Mouse (Mus musculus): ENCODE measurements around the gene Trnau1ap.
"Not testable (repeated sequence)": the region's sequence is repeated elsewhere in the genome, so short reads cannot be mapped to it uniquely, and the experiment has no call there.

Gene Trnau1ap

DNA sequence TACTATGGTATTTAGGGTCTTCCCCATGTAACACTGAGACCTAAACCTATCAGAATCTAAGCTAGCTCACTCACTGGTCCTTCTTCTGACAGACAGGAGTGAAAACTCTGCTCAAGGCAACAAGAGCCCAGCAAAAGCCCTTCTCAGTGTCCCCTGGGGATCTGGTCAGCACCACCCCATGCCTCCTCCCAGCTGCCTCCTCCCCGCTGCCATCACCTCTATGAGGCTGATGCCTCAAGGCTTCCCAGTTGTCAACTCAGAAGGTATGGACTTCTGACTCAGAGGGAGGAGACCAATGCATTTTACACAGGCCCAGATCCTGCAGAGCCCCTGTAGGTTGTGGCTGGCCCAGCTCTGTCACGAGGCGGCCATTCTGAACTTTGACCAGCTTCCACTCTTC lies 12.1 kb upstream of the Trnau1ap start:
- no peak for DNase-seq

DNA sequence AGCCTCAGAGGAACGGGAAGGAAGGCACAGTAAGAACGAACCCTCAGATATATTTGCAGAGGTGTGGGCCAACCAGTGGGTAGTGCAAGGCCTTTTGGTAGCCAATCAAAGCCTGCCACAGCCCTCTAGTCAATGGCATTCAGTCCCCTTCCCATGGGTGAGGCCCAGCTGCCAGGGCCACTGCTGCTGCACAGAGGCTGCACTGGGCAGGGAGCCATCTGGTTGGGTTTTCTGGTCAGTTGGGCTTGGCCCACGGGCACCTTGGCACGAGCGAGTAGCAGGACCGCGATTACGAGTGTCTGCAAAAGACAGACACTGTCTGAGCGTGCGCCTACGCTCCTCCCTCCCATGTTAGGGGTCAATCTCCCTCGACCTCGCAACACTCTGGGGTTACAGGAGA lies 9.6 kb upstream of the Trnau1ap start:
- peak; percentile 59 to 81 for DNase-seq

DNA sequence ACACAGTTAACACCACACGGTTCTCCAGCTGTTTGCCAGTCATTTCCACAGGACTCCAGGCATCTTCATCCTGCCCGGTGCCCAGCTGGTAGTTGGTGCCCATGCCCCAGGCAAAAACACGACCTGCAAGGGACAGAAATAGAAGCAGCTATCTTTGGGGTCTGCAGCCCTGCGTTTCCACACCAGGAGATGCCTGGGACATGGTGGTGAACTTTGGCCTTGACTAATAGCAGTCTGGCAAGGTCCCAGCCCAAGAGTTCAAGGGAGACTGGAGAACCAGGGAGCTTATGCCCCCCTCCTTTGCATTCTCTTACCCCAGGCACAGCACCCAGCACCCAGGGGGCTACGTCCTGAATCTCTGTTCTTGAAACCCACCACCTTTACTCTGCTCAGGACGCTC lies 3.5 kb upstream of the Trnau1ap start:
- DNase-seq, result no peak

DNA sequence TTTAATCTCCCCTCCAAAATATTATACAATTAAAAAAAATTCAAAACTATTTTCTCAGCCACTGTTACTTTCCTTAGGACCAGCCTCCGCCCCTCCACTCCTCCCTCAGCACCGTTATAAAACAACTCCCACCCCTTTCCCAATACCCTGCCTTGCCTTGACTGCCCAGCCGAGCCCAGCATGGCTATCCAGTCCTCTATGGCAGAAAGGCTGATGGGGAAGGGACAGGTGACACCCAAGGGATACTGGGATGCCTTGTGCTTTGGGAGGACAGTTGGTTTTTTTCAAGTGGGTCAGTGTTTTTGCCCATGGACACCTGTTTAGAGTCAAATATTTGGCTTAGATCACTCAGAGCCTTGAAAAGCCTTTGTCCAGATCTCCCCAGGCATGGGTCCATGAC lies 2.6 kb upstream of the Trnau1ap start:
- DNase-seq, result no peak

DNA sequence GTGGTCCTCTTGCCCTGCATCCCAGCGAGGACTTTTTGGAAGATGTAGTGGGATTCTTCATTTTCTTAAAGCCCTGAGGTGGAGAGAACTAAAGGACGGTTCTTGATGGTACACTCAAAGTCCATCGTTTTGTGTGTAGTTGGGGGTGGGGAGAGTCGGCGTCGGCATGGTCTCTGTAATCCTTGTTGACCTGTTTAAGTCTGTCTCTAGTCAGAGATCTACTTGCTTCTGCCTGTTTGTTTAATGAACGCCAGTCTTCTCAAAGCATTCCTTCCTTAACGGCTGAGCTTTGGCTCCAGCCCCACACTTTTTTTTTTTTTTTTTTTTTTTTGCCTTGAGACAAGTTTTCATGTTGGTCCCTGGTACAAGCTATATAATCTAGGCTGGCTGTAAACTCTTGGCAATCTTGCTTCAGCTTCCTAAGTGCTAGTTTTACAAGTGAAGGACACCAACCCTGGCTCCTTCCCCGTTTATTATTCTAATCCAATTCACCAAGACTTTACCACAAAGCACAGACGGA lies 557 bp upstream of the Trnau1ap start:
- DNase-seq, result no peak

DNA sequence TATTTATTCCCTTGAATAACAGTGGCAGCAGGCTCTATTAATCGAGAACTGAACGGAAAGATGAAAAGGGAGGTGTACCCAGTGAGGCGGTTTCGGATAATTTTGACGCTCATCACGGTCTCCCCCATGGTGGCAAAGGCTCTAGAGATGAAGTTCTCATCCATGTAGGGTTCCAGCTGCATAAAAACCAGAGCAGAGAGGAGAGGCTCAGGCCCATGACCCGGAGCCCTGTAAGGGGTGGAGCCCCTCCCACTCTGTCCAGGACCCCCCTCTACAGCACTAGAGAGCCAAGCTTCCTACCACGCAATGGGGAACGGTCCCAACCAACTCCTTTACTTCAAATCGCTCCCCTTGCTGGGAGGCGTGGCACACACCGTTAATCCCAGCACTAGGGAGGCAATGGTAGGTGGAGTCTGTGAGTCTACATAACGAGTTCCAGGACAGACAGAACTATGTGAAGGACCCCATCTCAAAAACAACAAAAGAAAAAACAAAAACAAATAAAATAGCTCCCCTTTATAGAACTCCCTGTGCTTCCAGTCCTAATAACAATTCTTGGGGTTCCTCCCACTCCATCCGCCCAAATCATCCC lies 851 bp downstream of the Trnau1ap start:
- DNase-seq, result no peak

DNA sequence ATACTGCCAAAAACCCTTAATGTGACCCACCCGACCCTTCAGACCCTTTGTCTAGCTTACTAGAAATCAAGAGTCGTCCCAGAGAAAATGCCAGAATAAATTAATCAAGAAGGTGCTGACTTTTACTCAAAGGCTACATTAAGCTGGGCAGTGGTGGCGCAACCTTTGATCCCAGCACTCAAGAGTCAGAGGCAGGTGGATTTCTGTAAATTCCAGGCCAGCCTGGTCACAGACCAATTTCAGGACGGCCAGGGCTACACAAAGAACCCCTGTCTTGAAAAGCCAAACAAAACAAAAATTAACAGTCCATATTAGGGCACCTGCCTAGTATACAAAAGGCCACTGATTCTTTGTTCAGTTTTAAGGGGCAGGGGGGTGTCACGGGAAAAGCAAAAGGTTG lies 2.9 kb downstream of the Trnau1ap start:
- DNase-seq, result no peak

DNA sequence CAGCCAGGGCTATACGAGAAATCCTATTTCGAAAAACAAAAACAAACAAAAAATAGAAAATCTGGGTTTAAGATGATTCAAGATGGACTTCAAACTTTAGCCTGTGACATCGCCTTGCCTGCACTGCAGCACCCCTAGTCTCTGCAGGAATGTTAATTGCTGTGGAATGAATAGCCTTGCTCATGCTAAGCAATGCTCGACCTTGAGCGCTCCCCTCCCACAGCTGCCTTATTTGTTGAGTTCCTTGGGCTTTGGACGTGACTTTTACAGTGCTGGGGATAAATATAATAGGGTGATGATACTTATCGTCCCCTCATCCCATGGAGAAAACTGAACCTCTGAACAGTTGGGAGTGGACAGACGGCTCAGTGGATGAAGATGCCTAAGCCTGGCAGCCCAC lies 13.6 kb downstream of the Trnau1ap start:
- no peak for DNase-seq

DNA sequence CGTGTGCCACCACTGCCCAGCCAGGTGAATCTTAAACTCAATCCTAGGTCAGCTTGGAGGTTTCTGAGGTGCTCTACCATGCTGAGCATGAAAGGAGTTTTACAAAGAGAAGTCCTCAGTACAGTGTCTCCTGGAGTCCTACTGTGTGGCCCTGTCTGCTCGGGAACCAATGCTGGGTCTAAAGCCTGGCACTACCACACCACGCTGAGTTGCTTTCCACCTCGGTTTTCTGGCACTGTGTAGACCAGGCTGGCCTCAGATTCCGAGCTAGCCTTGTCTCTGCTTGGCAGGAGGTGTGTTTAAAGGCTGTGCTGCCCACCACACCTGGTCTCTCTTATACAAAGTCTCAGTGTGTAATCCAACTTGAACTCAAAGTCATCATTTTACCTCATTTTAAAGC lies 16.7 kb downstream of the Trnau1ap start:
- DNase-seq, result no peak

DNA sequence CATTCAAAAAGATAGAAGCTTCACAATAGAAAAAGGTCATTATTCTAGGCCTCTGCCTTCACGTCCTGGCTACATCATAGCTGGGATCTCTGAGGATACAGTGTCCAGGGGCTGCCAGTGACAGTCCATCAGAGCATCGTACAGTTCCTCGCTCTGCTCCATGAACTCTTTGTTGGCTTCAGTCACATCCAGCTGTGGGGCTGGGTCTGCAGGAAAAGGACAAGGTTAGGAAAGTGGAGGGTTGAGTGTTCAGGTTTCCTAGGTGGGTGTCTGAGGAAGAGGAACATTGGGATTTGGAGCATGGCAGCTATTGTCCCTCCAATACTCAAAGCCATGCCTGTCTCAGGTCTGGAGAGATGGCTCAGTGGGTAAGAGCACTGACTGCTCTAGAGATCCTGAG lies 17.5 kb downstream of the Trnau1ap start:
- no peak for DNase-seq

DNA sequence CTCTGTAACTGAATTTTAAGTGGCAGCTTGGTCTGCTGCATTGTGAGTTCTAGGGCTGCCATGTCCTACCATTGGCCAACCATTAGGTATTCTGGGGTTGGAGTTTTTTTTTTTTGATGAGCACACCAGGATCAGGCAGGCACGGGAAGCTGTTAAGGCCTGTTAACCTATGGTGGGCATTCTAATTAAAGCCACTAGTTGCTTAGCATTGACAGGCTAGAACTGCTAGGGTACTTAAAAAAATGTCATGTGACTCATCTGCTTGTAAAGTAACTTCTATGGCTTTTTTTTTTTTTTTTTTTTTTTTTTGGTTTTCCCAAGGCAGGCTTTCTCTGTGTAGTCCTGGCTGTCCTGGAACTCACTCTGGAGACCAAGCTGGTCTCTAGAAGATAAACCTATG lies 18.1 kb downstream of the Trnau1ap start:
- no peak for DNase-seq

DNA sequence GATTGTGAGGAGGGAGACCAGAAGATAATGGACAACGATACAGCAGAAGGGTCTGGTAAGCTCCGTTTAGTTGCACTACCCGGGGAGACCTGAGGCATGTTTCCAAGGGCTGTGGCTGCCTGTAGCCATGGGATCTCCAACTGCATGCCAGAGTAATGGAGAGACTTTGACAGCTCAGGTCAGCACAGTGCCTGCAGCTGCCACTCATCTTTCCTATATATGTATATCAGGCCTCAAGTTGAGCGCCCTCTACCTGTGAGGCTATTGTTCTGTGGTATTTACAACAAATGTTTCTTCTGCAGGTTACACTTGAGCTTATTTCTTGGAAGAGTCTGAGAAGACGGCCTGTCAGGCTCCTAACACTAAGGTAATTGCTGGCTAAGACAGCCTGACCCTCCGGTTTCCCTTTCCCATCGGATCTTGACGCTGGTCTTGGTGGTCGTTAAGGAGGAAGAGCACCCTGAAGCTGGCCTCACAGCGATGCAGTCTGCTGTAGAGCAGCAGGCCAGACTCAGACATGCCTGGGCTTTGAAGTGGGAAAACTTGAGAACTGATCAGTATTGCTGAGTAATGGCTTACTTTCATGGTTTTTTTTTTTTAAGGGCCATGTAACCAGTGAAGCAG lies 19.4 kb downstream of the Trnau1ap start:
- peak; percentile 47 to 58 for DNase-seq

DNA sequence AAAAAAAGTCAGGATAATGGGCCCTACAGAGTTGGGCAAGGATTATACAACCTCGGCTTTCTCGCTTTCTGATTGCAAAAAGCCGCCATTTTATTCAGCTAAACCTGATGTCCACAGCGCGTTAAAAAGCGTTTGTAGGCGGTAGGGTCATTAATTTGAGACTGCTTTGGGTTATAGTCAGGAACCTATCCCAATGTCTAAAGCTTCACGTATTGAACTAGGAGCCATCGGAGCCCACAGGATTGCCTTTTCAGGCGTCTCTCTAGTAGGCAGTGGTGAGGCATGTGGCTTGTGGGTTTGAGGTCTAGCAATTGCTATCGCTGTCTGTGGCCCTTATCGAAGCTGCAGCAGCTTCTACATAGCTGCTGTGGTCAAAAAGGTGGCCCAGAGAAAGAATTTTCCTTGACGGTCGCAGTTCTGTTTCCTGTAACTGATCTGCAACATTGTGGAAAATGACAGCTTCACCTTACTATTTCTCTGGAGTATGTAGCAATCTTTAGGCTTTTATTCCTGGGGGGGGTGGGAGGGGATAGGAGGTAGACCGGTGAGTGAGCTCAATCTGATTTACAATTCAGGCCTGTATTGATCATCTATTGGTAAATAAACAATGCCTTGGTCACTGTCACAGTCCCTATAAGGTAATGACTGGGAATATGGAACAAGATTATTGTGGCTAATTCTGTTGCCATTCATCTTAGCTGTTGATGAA lies 20.0 kb downstream of the Trnau1ap start:
- peak; percentile 31 to 46 for DNase-seq

DNA sequence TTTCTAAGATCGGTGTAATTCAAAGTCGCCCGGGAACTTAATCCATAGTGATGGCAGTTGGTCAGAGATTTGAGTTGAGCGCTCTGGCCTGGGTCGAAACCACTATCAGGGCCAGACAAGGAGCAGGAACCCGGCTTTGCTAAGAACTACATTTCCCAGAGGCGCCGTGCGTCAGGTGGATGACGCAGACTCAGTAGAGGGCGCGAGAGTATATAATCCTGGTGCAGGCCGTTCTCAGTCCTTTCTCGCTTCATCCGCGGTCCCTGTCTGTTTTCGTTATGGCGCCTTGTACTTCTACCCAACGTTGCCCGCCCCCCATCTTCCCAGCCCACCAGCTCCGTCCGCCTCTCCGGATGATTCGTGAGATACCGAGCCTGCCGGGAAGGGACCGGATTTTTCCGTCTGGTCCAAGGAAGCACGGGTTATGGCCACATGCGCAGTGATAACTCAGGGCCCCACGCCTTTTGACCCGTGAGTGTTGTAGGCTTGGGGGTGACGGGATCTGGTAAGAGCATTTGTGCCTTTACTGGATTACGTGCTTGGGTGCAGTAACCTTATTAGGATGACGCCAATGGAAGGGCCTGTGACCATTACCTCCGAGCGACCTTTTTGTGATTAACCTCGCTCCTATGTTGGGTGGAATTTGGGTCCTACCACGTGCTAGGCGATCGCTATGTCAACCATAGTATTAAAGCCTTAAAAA lies 20.8 kb downstream of the Trnau1ap start:
- peak; percentile 90 to 94 for DNase-seq

DNA sequence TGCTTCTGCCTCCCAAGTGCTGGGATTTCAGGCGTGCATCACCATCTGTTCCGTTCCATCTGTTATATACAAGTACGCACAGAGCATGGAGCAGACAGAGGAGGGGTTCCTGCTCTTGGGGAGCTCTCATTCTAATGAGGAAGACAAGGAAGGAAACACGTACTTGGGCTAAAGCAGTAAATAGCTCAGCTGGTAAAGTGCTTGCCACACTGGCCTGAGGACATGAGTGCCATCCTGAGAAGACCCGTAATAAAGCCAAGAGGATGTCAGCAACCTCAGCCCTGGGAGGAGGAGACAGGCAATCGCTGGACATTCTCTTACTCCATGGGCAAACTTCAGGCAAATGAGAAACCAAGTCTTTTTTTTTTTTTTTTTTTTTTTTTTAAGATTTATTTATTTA lies 23.3 kb downstream of the Trnau1ap start:
- DNase-seq, result no peak

DNA sequence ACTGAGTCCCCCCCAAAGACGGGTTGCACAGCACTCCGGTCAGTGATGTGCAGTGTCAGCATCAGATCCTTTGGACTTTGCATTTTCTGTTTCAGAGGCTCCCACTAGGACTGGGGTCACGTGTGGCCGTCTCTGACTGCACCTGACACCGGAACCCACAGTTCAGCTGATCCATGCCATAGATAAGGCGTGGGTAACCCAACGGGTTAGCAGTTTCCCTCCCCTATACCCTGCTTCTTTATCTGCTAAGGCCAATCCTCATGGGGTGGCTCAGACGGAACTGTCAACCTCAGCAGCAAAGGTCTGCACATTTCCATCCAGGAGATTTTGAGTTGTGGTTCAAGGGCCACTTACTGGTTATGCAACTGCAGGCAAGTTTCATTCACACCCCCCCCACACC lies 24.1 kb downstream of the Trnau1ap start:
- DNase-seq, result no peak

DNA sequence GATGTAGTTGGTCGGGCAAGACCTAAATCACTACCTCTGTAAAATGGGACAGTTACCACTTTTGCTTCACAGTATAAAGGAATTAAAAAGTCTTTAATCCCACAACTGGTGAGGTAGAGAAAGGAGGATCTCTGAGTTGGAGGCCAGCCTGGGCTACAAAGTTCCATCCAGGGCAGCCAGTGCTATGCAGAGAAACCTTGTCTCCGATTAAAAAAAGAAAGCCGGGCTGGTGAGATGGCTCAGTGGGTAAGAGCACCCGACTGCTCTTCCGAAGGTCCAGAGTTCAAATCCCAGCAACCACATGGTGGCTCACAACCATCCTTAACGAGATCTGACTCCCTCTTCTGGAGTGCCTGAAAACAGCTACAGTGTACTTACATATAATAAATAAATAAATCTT lies 25.9 kb downstream of the Trnau1ap start:
- DNase-seq, result not testable (repeated sequence)

DNA sequence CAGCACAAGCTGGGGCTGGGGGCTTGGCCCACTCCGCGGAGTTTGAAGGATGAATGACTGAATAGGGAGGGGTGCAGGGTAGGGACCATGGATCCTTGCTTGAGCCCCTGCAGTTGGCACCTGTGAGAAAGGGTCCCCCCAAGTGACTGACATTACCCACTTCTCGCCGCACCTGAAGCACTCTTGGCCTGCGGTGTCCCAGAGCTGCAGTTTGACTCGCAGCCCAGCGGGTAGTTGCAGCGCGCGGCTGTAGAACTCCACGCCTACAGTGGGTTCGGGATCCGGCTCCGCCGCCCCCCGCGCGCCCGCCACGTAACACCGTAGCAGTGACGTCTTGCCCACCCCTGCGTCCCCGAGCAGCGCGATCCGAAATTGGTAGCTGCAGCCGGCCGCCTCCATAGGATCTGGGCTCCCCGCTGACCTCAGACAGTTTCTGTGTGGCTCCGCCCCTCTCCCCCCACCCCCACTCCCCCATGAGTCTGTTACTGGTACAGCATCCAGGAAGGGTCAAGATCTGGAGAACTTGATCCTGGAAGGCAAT lies 26.3 kb downstream of the Trnau1ap start, which contains the start of gene Rab42:
TSS of gene Rab42 (minus strand) at position 447 of the 541 bp plus-strand sequence.
- peak; percentile 34 to 62 for DNase-seq

DNA sequence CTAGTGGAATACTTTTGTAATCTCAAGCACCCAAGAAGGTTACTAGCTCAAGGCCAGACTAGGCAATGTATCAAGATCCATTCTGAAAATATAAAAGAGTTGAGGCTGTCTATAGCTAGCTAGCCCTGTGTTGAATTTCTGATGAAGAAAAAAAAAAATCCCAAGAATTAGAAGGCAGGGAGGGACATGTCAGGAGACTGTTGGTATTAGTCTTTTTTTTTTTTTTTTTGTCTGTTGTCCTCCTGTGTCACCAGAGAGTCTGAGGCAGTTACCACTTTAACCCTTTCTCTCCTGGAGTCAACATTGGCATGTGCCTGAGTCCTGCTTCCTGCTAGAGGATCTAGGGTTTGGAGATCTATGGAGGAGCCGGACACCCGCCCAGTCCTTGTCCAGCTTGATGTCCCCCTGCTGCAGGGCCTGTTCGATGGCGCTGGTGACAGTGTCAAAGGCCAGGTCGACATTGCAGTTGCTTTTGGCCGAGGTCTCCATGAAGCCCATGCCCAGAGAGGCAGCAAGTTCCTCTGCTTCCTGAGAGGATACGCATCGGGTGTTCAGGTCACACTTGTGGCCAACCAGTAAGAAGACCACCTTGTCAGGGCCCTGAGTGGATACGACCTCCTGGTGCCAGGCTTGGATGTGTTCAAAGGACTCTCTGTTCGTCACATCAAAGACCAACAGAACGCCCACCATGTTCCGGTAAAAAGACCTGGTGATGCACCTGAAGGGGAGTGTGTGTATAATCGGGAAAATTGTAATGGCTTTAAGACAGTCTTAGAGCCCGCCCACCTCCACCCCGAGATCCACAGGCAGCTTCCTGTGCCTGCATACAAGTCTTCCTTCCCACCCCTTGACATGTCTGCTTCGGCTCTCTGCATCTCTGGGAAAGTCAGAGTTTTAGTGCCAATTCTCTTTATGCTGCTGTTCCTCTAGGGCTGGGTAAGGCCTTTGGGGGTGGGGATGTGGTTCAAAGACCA lies 27.1 kb downstream of the Trnau1ap start:
- no peak for DNase-seq

DNA sequence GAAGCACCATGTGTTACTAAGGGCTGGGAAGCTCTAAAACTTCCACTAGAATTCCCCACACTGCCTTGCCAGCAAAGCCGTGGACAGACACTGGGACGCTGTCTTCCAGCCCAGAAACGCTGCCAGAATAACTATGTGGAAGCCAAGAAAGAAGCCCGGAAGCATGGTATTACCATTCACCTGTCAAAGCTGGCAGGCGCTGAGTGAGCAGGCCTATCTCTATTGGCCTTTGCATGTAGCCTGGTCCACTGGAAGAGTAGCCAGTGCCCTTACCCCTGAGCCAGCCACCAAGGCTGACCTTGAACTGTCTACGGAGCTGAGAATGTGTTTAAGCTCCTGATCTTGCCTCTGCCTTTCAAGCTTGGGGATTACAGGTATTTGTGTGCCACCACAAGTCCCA lies 27.9 kb downstream of the Trnau1ap start:
- DNase-seq, result peak; percentile 24 to 31

DNA sequence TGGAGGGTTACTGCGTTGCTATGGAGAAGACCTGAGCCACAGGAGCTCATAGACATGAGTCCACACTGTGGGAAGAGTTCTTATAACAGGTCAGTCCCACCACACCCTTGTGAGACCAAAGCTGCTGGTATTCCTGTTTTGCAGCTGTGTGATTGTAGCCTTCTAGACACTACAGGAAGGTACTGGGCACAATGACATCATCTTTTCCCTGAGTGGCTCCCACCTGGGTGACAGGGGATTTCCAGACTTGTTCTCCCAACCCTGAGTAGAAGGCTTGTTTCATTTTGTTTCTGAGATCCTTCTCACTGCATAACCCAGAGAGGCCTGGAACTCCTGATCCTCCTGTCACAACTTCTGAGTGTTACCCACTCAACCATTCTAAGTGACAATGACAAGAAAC lies 29.5 kb downstream of the Trnau1ap start:
- DNase-seq, result no peak
